Mouse (Mus musculus) limb, embryonic 14.5 days (tissue): Measurements from ENCODE around the gene Islr2. TPM values are rescaled to one million over a fixed set of nuclear protein-coding genes. Genes with fewer than 3 reads are reported as not detected.

Experiments
- ATAC-seq: fragments of 200-750 bp; cut with Nextera tagmentation; 2 replicates; pipeline ENCODE4 v1.8.0; 2017; ENCODE audit warnings: low read depth, moderate number of reproducible peaks, moderate TSS enrichment; ENCODE audit not compliant: low FRiP score
- DNase-seq: peaks from one replicate; pipeline ENCODE4 v3.0.0-alpha.2; 2015; ENCODE audit warnings: low spot score
- H3K27ac ChIP-seq: fragments of 300-500 bp; sonication (generic); replicated peaks from 2 replicates; pipeline ENCODE4 v1.5.1; 2014; ENCODE audit warnings: low read depth, mild to moderate bottlenecking, low read length, moderate library complexity, mixed read lengths
- H3K27me3 ChIP-seq: fragments of 300-500 bp; sonication (generic); 2 replicates; pipeline ENCODE4 v1.6.1; 2014; ENCODE audit warnings: low read length, mixed read lengths; ENCODE audit not compliant: control insufficient read depth, insufficient read depth
- H3K36me3 ChIP-seq: fragments of 300-500 bp; sonication (generic); 2 replicates; pipeline ENCODE4 v1.6.1; 2014; ENCODE audit warnings: mild to moderate bottlenecking, low read length, moderate library complexity, mixed read lengths; ENCODE audit not compliant: control insufficient read depth, insufficient read depth
- H3K4me1 ChIP-seq: fragments of 300-500 bp; sonication (generic); 2 replicates; pipeline ENCODE4 v1.6.1; 2014; ENCODE audit warnings: antibody characterized with exemption, low read length, mixed read lengths; ENCODE audit not compliant: control insufficient read depth, insufficient read depth
- H3K4me2 ChIP-seq: fragments of 300-500 bp; sonication (generic); replicated peaks from 2 replicates; pipeline ENCODE4 v1.6.1; 2014; ENCODE audit warnings: low read depth, mild to moderate bottlenecking, low read length, moderate library complexity; ENCODE audit not compliant: severe bottlenecking
- H3K4me3 ChIP-seq: fragments of 300-500 bp; sonication (generic); replicated peaks from 2 replicates; pipeline ENCODE4 v1.5.1; 2014; ENCODE audit warnings: low read length
- H3K9ac ChIP-seq: fragments of 300-500 bp; sonication (generic); 2 replicates; pipeline ENCODE4 v1.6.1; 2014; ENCODE audit warnings: mild to moderate bottlenecking, low read depth, low read length, moderate library complexity; ENCODE audit not compliant: severe bottlenecking
- H3K9me3 ChIP-seq: fragments of 300-500 bp; sonication (generic); 2 replicates; pipeline ENCODE4 v1.6.1; 2016; ENCODE audit warnings: low read length; ENCODE audit not compliant: control insufficient read depth
- POLR2A ChIP-seq: fragments of 200-500 bp; IDR thresholded peaks from 2 replicates; pipeline ENCODE4 v1.8.0; 2012; ENCODE audit warnings: inconsistent platforms, mild to moderate bottlenecking, moderate library complexity, borderline replicate concordance; ENCODE audit not compliant: insufficient read depth, insufficient read length; ENCODE audit errors: extremely low read depth
- WGBS: fragments of 180-500 bp; shearing (Covaris S2); extraction: QIAGEN DNeasy Blood & Tissue Kit; methylation state at CpG from one replicate; pipeline ENCODE4 v1.1.7; 2014; 5-methylcytosine and 5-hydroxymethylcytosine counted together
- polyA plus RNA-seq, 2 experiments: library from polyadenylated mRNA; depleted of rRNA in 1 of 2; stranded (reverse) in 1 of 2; unstranded in 1 of 2; fragments of >200 nt; fragmentation: Nextera tagmentation in 1 of 2; extraction: Ambion mirVana in 1 of 2; gene quantifications; 2 replicates each; pipeline versions ENCODE4 v1.2.1 to v1.2.3; 2012 to 2014

Islr2 gene
- polyA plus RNA-seq, 2 experiments: 1.7 to 12.2 TPM

GRCm38 (mm10) chr9:58172863-58173262 lies 31.3 kb downstream of the Islr2 start:
- Histone ChIP-seq H3K27me3 (no peaks in the 10 kb centered on the region), H3K4me2 (no peak overlapping the region), H3K4me3 (no peak overlapping the region), H3K9me3 (no peaks in the 10 kb centered on the region), H3K9ac (no peak overlapping the region), H3K4me1 (peaks cover 11% of the 10 kb centered on the region), H3K36me3 (no peaks in the 10 kb centered on the region), H3K27ac (no peak overlapping the region)
- WGBS: 68% methylated on average over 2 of the region's 2 CpGs
- no peak for TF ChIP-seq POLR2A
- DNase-seq (no peak), ATAC-seq (no peak)

- Histone ChIP-seq H3K27me3 (no peaks in the 10 kb centered on the region), H3K9ac (no peak overlapping the region), H3K27ac (no peak overlapping the region), H3K9me3 (no peaks in the 10 kb centered on the region), H3K4me2 (no peak overlapping the region), H3K36me3 (no peaks in the 10 kb centered on the region), H3K4me3 (no peak overlapping the region), H3K4me1 (peaks cover 2% of the 10 kb centered on the region; the same call in 1 of the 2 replicates)
- 71% methylated on average over 6 of the region's 6 CpGs for WGBS
- no peak for TF ChIP-seq POLR2A
- 0 out of 2 replicates have a peak, but pooled peaks have one; percentile 1 for ATAC-seq
- DNase-seq: no peak
Measured at GRCm38 (mm10) chr9:58169426-58169825, 34.7 kb downstream of the Islr2 start.

- no peaks in the 10 kb centered on the region for H3K27me3 ChIP-seq
- no peak overlapping the region for H3K27ac ChIP-seq
- H3K36me3 ChIP-seq: no peaks in the 10 kb centered on the region
- H3K4me1 ChIP-seq: 0 out of 2 replicates have a peak, but pooled peaks cover 2% of the 10 kb centered on the region
- peak; percentile 89 for ATAC-seq
- H3K4me3 ChIP-seq: no peak overlapping the region
- no peaks in the 10 kb centered on the region for H3K9me3 ChIP-seq
- 54% methylated on average over 3 of the region's 3 CpGs for WGBS
- TF ChIP-seq POLR2A: no peak
- DNase-seq: peak; percentile 51
- H3K9ac ChIP-seq: no peak overlapping the region
- no peak overlapping the region for H3K4me2 ChIP-seq
Measured at GRCm38 (mm10) chr9:58168880-58169279, 35.2 kb downstream of the Islr2 start.

- TF ChIP-seq POLR2A: no peak
- 85% methylated on average over 1 of the region's 1 CpGs for WGBS
- no peaks in the 10 kb centered on the region for H3K9me3 ChIP-seq
Measured at GRCm38 (mm10) chr9:58165779-58166178, 38.3 kb downstream of the Islr2 start.

GRCm38 (mm10) chr9:58163146-58163545 lies 41.0 kb downstream of the Islr2 start:
- no peaks in the 10 kb centered on the region for H3K27me3 ChIP-seq
- H3K36me3 ChIP-seq: no peaks in the 10 kb centered on the region
- ATAC-seq (no peak), DNase-seq (no peak)
- no peak overlapping the region for H3K4me3 ChIP-seq
- H3K4me1 ChIP-seq: peaks cover 15% of the 10 kb centered on the region
- H3K4me2 ChIP-seq: no peak overlapping the region
- H3K27ac ChIP-seq: no peak overlapping the region
- H3K9ac ChIP-seq: no peak overlapping the region
- no peak for TF ChIP-seq POLR2A
- H3K9me3 ChIP-seq: no peaks in the 10 kb centered on the region
- 69% methylated on average over 5 of the region's 5 CpGs for WGBS

More at GRCm38 (mm10) chr9:58165779-58166178, 38.3 kb downstream of the Islr2 start:
- DNase-seq (no peak), ATAC-seq (no peak)
- H3K9ac ChIP-seq: no peak overlapping the region
- H3K4me2 ChIP-seq: no peak overlapping the region
- H3K4me3 ChIP-seq: no peak overlapping the region
- no peaks in the 10 kb centered on the region for H3K27me3 ChIP-seq
- no peak overlapping the region for H3K27ac ChIP-seq
- 0 out of 2 replicates have a peak, but pooled peaks cover 2% of the 10 kb centered on the region for H3K4me1 ChIP-seq
- H3K36me3 ChIP-seq: no peaks in the 10 kb centered on the region

- Histone ChIP-seq H3K27me3 (no peaks in the 10 kb centered on the region), H3K4me3 (no peak overlapping the region), H3K4me1 (peaks cover 23% of the 10 kb centered on the region), H3K36me3 (peaks cover 2% of the 10 kb centered on the region; the same call in 1 of the 2 replicates), H3K27ac (no peak overlapping the region), H3K9ac (no peak overlapping the region), H3K4me2 (no peak overlapping the region), H3K9me3 (no peaks in the 10 kb centered on the region)
- DNase-seq (no peak), ATAC-seq (no peak)
- WGBS: 93% methylated on average over 3 of the region's 3 CpGs
- TF ChIP-seq POLR2A: no peak
Measured at GRCm38 (mm10) chr9:58162173-58162572, 41.9 kb downstream of the Islr2 start.
